Mouse (Mus musculus) cerebellum, adult 2 months (tissue): ENCODE measurements at regions not wholly inside any gene's neighbourhood (a gene's known extent, or its start where the extent isn't known, plus 50 kb on each side); places are given as distances from the start of the nearest gene placed in this dataset.

Experiments
- DNase-seq, 2 experiments: peaks; one replicate each; pipeline ENCODE4 v3.0.0; 2021
- H3K27ac ChIP-seq: fragments of 200-500 bp; 2 replicates; pipeline ENCODE4 v1.5.1; 2012; ENCODE audit warnings: low read length, control low read depth, inconsistent platforms; ENCODE audit not compliant: insufficient read depth
- H3K27me3 ChIP-seq: fragments of 200-500 bp; 2 replicates; pipeline ENCODE4 v1.6.1; 2012; ENCODE audit warnings: inconsistent platforms, mild to moderate bottlenecking, low read length, moderate library complexity; ENCODE audit not compliant: control insufficient read depth, insufficient read depth
- H3K4me1 ChIP-seq: fragments of 200-500 bp; 2 replicates; pipeline ENCODE4 v1.6.1; 2011; ENCODE audit warnings: low read length; ENCODE audit not compliant: control insufficient read depth, insufficient read depth
- H3K4me3 ChIP-seq: fragments of 200-500 bp; replicated peaks from 2 replicates; pipeline ENCODE3; 2011; ENCODE audit warnings: mild to moderate bottlenecking, low read depth, low read length, control low read depth; ENCODE audit not compliant: insufficient read depth
- CTCF ChIP-seq: fragments of 200-500 bp; IDR thresholded peaks from 2 replicates; pipeline ENCODE4 v1.5.1; 2011; ENCODE audit warnings: low read depth, mild to moderate bottlenecking, control low read depth, low read length, moderate library complexity, borderline replicate concordance; ENCODE audit not compliant: insufficient read depth
- POLR2A ChIP-seq: fragments of 200-500 bp; IDR thresholded peaks from 2 replicates; pipeline ENCODE4 v1.6.1; 2011; ENCODE audit warnings: low read length, control low read depth, borderline replicate concordance; ENCODE audit not compliant: insufficient read depth
- WGBS: fragments of 180-500 bp; shearing (Covaris S2); methylation state at CpG from one replicate; pipeline ENCODE4 v1.1.7; 2018; 5-methylcytosine and 5-hydroxymethylcytosine counted together

GRCm38 (mm10) chr15:6207239-6207638 lies 92.3 kb upstream of the Dab2 start:
- 77% methylated on average over 2 of the region's 2 CpGs for WGBS
- DNase-seq: no peak
- Histone ChIP-seq H3K27ac (no peak overlapping the region), H3K4me3 (no peak overlapping the region), H3K4me1 (no peaks in the 10 kb centered on the region), H3K27me3 (no peaks in the 10 kb centered on the region)
- no peak for TF ChIP-seq POLR2A
- no peak for TF ChIP-seq CTCF

GRCm38 (mm10) chr15:6209301-6209700 lies 90.3 kb upstream of the Dab2 start:
- Histone ChIP-seq H3K4me3 (no peak overlapping the region), H3K27ac (no peak overlapping the region), H3K27me3 (no peaks in the 10 kb centered on the region), H3K4me1 (no peaks in the 10 kb centered on the region)
- 8% methylated on average over 2 of the region's 2 CpGs for WGBS
- peak in 1 of 2 experiments; percentile 15 for DNase-seq
- TF ChIP-seq POLR2A (no peak), CTCF (peak; percentile 45; the same call in 1 of the 2 replicates)

- H3K27me3 ChIP-seq: no peaks in the 10 kb centered on the region
- no peak for DNase-seq
- TF ChIP-seq POLR2A (no peak), CTCF (no peak)
- no peaks in the 10 kb centered on the region for H3K4me1 ChIP-seq
- no peak overlapping the region for H3K4me3 ChIP-seq
- H3K27ac ChIP-seq: no peak overlapping the region
- WGBS: 72% methylated on average over 3 of the region's 3 CpGs
These were observed 81.5 kb upstream of the Dab2 start for GRCm38 (mm10) chr15:6218087-6218486.

GRCm38 (mm10) chr15:6225227-6225626 lies 74.4 kb upstream of the Dab2 start:
- no peaks in the 10 kb centered on the region for H3K27me3 ChIP-seq
- no peak overlapping the region for H3K4me3 ChIP-seq
- no peaks in the 10 kb centered on the region for H3K4me1 ChIP-seq
- H3K27ac ChIP-seq: no peak overlapping the region
- TF ChIP-seq CTCF: no peak
- no peak for TF ChIP-seq POLR2A
- no peak for DNase-seq
- WGBS: 79% methylated on average over 1 of the region's 1 CpGs

- 79% methylated on average over 7 of the region's 7 CpGs for WGBS
- Histone ChIP-seq H3K4me3 (no peak overlapping the region), H3K4me1 (no peaks in the 10 kb centered on the region), H3K27me3 (no peaks in the 10 kb centered on the region), H3K27ac (no peak overlapping the region)
- no peak for DNase-seq
- no peak for TF ChIP-seq CTCF
- no peak for TF ChIP-seq POLR2A
These were observed 69.0 kb upstream of the Dab2 start for GRCm38 (mm10) chr15:6230618-6231017.

- DNase-seq: peak; percentile 16 to 21
- no peak overlapping the region for H3K27ac ChIP-seq
- no peak for TF ChIP-seq CTCF
- TF ChIP-seq POLR2A: no peak
- H3K27me3 ChIP-seq: no peaks in the 10 kb centered on the region
- H3K4me1 ChIP-seq: no peaks in the 10 kb centered on the region
- no peak overlapping the region for H3K4me3 ChIP-seq
- 7% methylated on average over 12 of the region's 12 CpGs for WGBS
These were observed 68.1 kb upstream of the Dab2 start for GRCm38 (mm10) chr15:6231308-6232103.

- no peaks in the 10 kb centered on the region for H3K27me3 ChIP-seq
- H3K4me3 ChIP-seq: no peak overlapping the region
- no peak for DNase-seq
- H3K27ac ChIP-seq: no peak overlapping the region
- 85% methylated on average over 3 of the region's 3 CpGs for WGBS
- H3K4me1 ChIP-seq: no peaks in the 10 kb centered on the region
- no peak for TF ChIP-seq CTCF
- no peak for TF ChIP-seq POLR2A
These were observed 66.0 kb upstream of the Dab2 start for GRCm38 (mm10) chr15:6233621-6234020.

GRCm38 (mm10) chr15:6236583-6236982 lies 63.0 kb upstream of the Dab2 start:
- Histone ChIP-seq H3K4me3 (no peak overlapping the region), H3K27me3 (no peaks in the 10 kb centered on the region), H3K4me1 (no peaks in the 10 kb centered on the region), H3K27ac (no peak overlapping the region)
- DNase-seq: no peak
- TF ChIP-seq CTCF: no peak
- no peak for TF ChIP-seq POLR2A
- 90% methylated on average over 8 of the region's 8 CpGs for WGBS
